In the genomic region with DNA sequence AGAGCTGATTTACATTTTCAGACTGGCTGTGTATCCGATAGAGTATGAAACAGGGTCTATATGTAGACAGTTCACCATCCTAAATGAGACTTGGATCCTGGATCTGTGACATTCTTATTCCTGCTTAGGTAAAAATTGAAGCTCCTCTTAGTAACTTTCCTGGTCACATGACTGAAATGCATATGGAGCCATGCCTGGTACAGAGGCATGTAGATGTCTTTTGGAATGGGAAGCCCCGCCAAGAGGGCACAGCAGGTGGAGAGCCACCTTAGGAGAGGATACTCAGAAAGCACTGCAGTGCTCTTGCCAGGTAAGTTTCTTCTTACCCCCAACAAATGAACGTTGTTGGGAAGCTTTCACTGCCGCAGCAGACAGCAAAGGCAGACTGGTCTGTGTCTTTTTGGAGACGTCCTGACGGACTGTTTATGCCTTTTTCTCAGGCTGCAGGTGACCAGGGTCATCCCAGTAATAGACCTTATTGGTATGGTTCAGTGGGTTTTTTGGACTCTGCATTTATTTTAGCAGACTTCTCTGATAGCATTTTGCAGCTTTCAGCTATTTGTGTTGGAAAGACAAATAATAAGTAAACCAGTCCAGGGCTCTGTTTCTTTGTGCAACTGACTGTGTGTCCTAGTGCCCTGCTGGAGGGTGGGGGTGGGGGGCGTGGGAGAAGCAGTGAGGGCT, we compare ENCODE assay signal across 1 mouse cellular context.
TF ChIP-seq lines count a peak whose summit lies in the region.

No protein-coding gene starts in this region.

TF ChIP-seq in MEL, 35 proteins besides CTCF, POLR2A, EP300 and RAD21 (continued from another document):
- TF ChIP-seq ELF1 (IDR thresholded peaks at IDR 0.05; ENCODE audit: low read depth, low read length), result no peak
- no peak for TF ChIP-seq ZC3H11A (IDR thresholded peaks at IDR 0.05; ENCODE audit: low read depth, low read length)
- no peak for TF ChIP-seq SMC3 (IDR thresholded peaks at IDR 0.05; ENCODE audit: low read depth, low read length)
- no peak for TF ChIP-seq ZMIZ1 (IDR thresholded peaks at IDR 0.05; ENCODE audit: low read depth, low read length)
- no peak for TF ChIP-seq ETS1 (IDR thresholded peaks at IDR 0.05; ENCODE audit: low read depth, low read length)
- no peak for TF ChIP-seq GABPA (IDR thresholded peaks at IDR 0.05; ENCODE audit: low read depth, low read length)
TF ChIP-seq in MEL: peak in this region for 2.
